Comparison of ENCODE assay signal across 22 mouse cellular contexts in genomic region chrX:99445059-99445458, GRCm38 (mm10). TPM values are rescaled to one million over a fixed set of nuclear protein-coding genes. Genes with fewer than 3 reads are reported as not detected.
DNase-seq lines count a peak whose midpoint lies in the region; ATAC-seq and TF ChIP-seq lines count a peak whose summit lies in the region.
"Had no signal": no experiment of that assay in that cellular context is flagged by ENCODE, and none has a peak within 500 bp of the region (broad histone marks: within the 10 kb centered on the region; RNA-seq: fewer than 3 reads in every experiment).

No protein-coding gene starts in this region.

- H3K9me3 ChIP-seq in midbrain, embryonic 11.5 days (ENCODE audit: control insufficient read depth, low read length): no peaks in the 10 kb centered on the region
- H3K9me3 ChIP-seq in midbrain, embryonic 15.5 days: no peaks in the 10 kb centered on the region
- H3K9me3 ChIP-seq: embryonic facial prominence, embryonic 13.5 days; embryonic facial prominence, embryonic 15.5 days; forebrain, embryonic 10.5 days; forebrain, embryonic 12.5 days had no signal

- no peak overlapping the region for H3K4me3 ChIP-seq in midbrain, embryonic 11.5 days (ENCODE audit: low read depth, low read length)
- no peak overlapping the region for H3K4me3 ChIP-seq in midbrain, embryonic 15.5 days
- H3K4me3 ChIP-seq in heart, adult 2 months: no peak overlapping the region
- H3K4me3 ChIP-seq: embryonic facial prominence, embryonic 13.5 days; embryonic facial prominence, embryonic 15.5 days; erythroblast, embryonic 14.5 days; forebrain, embryonic 10.5 days; forebrain, embryonic 12.5 days had no signal

- H3K4me1 ChIP-seq in midbrain, embryonic 11.5 days (ENCODE audit: control insufficient read depth, insufficient read depth, low read length): peaks cover 13% of the 10 kb centered on the region; the same call in 1 of the 2 replicates
- peaks cover 10% of the 10 kb centered on the region; the same call in 1 of the 2 replicates for H3K4me1 ChIP-seq in midbrain, embryonic 15.5 days
- H3K4me1 ChIP-seq in heart, adult 2 months (ENCODE audit: control insufficient read depth, insufficient read depth, low read length): no peaks in the 10 kb centered on the region

- no peak for ATAC-seq in midbrain, embryonic 11.5 days (ENCODE audit: low FRiP score)
- no peak for ATAC-seq in midbrain, embryonic 15.5 days (replicated peaks)
- ATAC-seq: forebrain, embryonic 14.5 days; forebrain, embryonic 16.5 days had no signal

- TF ChIP-seq EP300 in heart, adult 2 months (IDR thresholded peaks at IDR 0.05; ENCODE audit: insufficient read depth, low read depth, low read length): no peak

- TF ChIP-seq CTCF in heart, adult 2 months (IDR thresholded peaks at IDR 0.05): no peak

- peaks cover 7% of the 10 kb centered on the region for H3K27me3 ChIP-seq in midbrain, embryonic 11.5 days (ENCODE audit: control insufficient read depth, insufficient read depth, low read length)
- H3K27me3 ChIP-seq in midbrain, embryonic 15.5 days (replicated peaks): peaks cover 21% of the 10 kb centered on the region
- H3K27me3 ChIP-seq in heart, adult 2 months (ENCODE audit: control insufficient read depth, insufficient read depth, low read length): no peaks in the 10 kb centered on the region

- no peak overlapping the region for H3K4me2 ChIP-seq in midbrain, embryonic 11.5 days
- H3K4me2 ChIP-seq in midbrain, embryonic 15.5 days: no peak overlapping the region
- H3K4me2 ChIP-seq: embryonic facial prominence, embryonic 13.5 days; embryonic facial prominence, embryonic 15.5 days; forebrain, embryonic 12.5 days had no signal

- H3K9ac ChIP-seq in midbrain, embryonic 11.5 days (ENCODE audit: low read length): no peak overlapping the region
- no peak overlapping the region for H3K9ac ChIP-seq in midbrain, embryonic 15.5 days
- H3K9ac ChIP-seq in heart, adult 2 months (ENCODE audit: low read depth, low read length): no peak overlapping the region
- H3K9ac ChIP-seq: embryonic facial prominence, embryonic 13.5 days; embryonic facial prominence, embryonic 15.5 days; forebrain, embryonic 12.5 days had no signal

- intact Hi-C loops in heart, adult 2 months (cut with DNase I): no loop called here

- no peak for TF ChIP-seq POLR2A in heart, adult 2 months (IDR thresholded peaks at IDR 0.05; ENCODE audit: insufficient read depth, low read depth, low read length)

- 75% methylated on average over 4 of the region's 4 CpGs for WGBS in midbrain, embryonic 11.5 days
- WGBS in midbrain, embryonic 15.5 days: 67% methylated on average over 4 of the region's 4 CpGs
- 80% methylated on average over 4 of the region's 4 CpGs for WGBS in heart, adult 2 months

- H3K27ac ChIP-seq in midbrain, embryonic 11.5 days (ENCODE audit: low read depth, low read length): no peak overlapping the region
- H3K27ac ChIP-seq in midbrain, embryonic 15.5 days: no peak overlapping the region
- H3K27ac ChIP-seq in heart, adult 2 months: no peak overlapping the region
- H3K27ac ChIP-seq: embryonic facial prominence, embryonic 13.5 days; embryonic facial prominence, embryonic 15.5 days; forebrain, embryonic 10.5 days; forebrain, embryonic 12.5 days had no signal

- no peaks in the 10 kb centered on the region for H3K79me2 ChIP-seq in heart, adult 2 months (replicated peaks; ENCODE audit: control insufficient read depth, insufficient read depth, low read length)

- peak; percentile 44 for DNase-seq in midbrain, embryonic 11.5 days (ENCODE audit: low spot score, missing footprints)
- DNase-seq in retina, embryonic 14.5 days (ENCODE audit: low spot score): peak; percentile 42
- DNase-seq in heart, adult 2 months: no peak
- no peak for DNase-seq in left cerebral cortex, adult 8-10 months (ENCODE audit: low spot score in 2 of 2)
- DNase-seq: adrenal gland, adult 2 months; adrenal gland, postnatal 10 days; adrenal gland, postnatal 25 days; cerebellum, adult 11 months; cerebellum, adult 18-20 months; cerebellum, adult 8-10 months; cerebellum, adult 9-11 months; cerebellum, postnatal 14 days; cerebellum, postnatal 36 days; embryo, embryonic 11 days had no signal

- no peaks in the 10 kb centered on the region for H3K36me3 ChIP-seq in midbrain, embryonic 11.5 days (ENCODE audit: control insufficient read depth, insufficient read depth, low read length)
- H3K36me3 ChIP-seq in midbrain, embryonic 15.5 days (replicated peaks): no peaks in the 10 kb centered on the region
- no peaks in the 10 kb centered on the region for H3K36me3 ChIP-seq in heart, adult 2 months (ENCODE audit: control insufficient read depth, insufficient read depth, low read length)
- H3K36me3 ChIP-seq: embryonic facial prominence, embryonic 13.5 days; embryonic facial prominence, embryonic 15.5 days; forebrain, embryonic 10.5 days; forebrain, embryonic 12.5 days had no signal

RNA-seq across cellular contexts. Expression of gene Pja1, which starts 26.0 kb away (rescaled TPM):
- 213 and 222 TPM in 2 replicates for polyA plus RNA-seq in midbrain, embryonic 11.5 days (2014; fragmentation: Nextera tagmentation; extraction: Ambion mirVana)
- polyA plus RNA-seq in midbrain, embryonic 15.5 days (2015; fragmentation: Nextera tagmentation; extraction: Ambion mirVana): 374 and 387 TPM in 2 replicates
- 10 to 100 TPM; 22.7 to 24.8 TPM for total RNA-seq in heart, adult 2 months (2021)
- polyA plus RNA-seq in heart, adult 2 months (2012; rRNA removed): 19.9 and 27.2 TPM in 2 replicates
- total RNA-seq in left cerebral cortex, adult 8-10 months (2022): 100 to 1,000 TPM; 187 to 208 (median 193) TPM

Comparison
In these comparisons a context has a peak if more than half of its experiments do, and no peak if none do; other contexts are left out.
1. DNase-seq: peak in midbrain, embryonic 11.5 days (single experiment) and retina, embryonic 14.5 days (single experiment); none in heart, adult 2 months (0 of 2) and left cerebral cortex, adult 8-10 months (0 of 2).